Mouse (Mus musculus) hindbrain, embryonic 11.5 days (tissue): ENCODE measurements at regions not wholly inside any gene's neighbourhood (a gene's known extent, or its start where the extent isn't known, plus 50 kb on each side); places are given as distances from the start of the nearest gene placed in this dataset.

ENCODE experiments used
- ATAC-seq: fragments of 200-750 bp; cut with Nextera tagmentation; 2 replicates; pipeline ENCODE4 v1.8.0; 2017; ENCODE audit warnings: mild to moderate bottlenecking, moderate TSS enrichment, moderate library complexity; ENCODE audit not compliant: low FRiP score
- DNase-seq: peaks from one replicate; pipeline ENCODE4 v3.0.0-alpha.2; 2015; ENCODE audit warnings: low spot score
- H3K27ac ChIP-seq: fragments of 300-500 bp; sonication (generic); 2 replicates; pipeline ENCODE4 v1.5.1; 2014; ENCODE audit warnings: mild to moderate bottlenecking, low read depth, low read length
- H3K27me3 ChIP-seq: fragments of 300-500 bp; sonication (generic); 2 replicates; pipeline ENCODE4 v1.6.1; 2014; ENCODE audit warnings: mild to moderate bottlenecking, low read length, moderate library complexity, mixed read lengths; ENCODE audit not compliant: control insufficient read depth, insufficient read depth
- H3K36me3 ChIP-seq: fragments of 300-500 bp; sonication (generic); 2 replicates; pipeline ENCODE4 v1.6.1; 2014; ENCODE audit warnings: mild to moderate bottlenecking, low read length, moderate library complexity, mixed read lengths; ENCODE audit not compliant: control insufficient read depth, insufficient read depth
- H3K4me1 ChIP-seq: fragments of 300-500 bp; sonication (generic); replicated peaks from 2 replicates; pipeline ENCODE4 v1.6.1; 2014; ENCODE audit warnings: low read length, mixed read lengths; ENCODE audit not compliant: control insufficient read depth, insufficient read depth
- H3K4me2 ChIP-seq: fragments of 300-500 bp; sonication (generic); replicated peaks from 2 replicates; pipeline ENCODE4 v1.6.1; 2014; ENCODE audit warnings: mild to moderate bottlenecking, low read depth, low read length
- H3K4me3 ChIP-seq: fragments of 300-500 bp; sonication (generic); 2 replicates; pipeline ENCODE4 v1.5.1; 2014; ENCODE audit warnings: low read depth, low read length
- H3K9ac ChIP-seq: fragments of 300-500 bp; sonication (generic); 2 replicates; pipeline ENCODE4 v1.6.1; 2014; ENCODE audit warnings: low read depth, low read length
- H3K9me3 ChIP-seq: fragments of 300-500 bp; sonication (generic); 2 replicates; pipeline ENCODE4 v1.6.1; 2016; ENCODE audit warnings: low read length; ENCODE audit not compliant: control insufficient read depth
- WGBS: fragments of 180-500 bp; shearing (Covaris S2); extraction: QIAGEN DNeasy Blood & Tissue Kit; methylation state at CpG from one replicate; pipeline ENCODE4 v1.1.7; 2014; 5-methylcytosine and 5-hydroxymethylcytosine counted together

- Histone ChIP-seq H3K9me3 (no peaks in the 10 kb centered on the region), H3K4me1 (no peaks in the 10 kb centered on the region), H3K9ac (no peak overlapping the region), H3K27me3 (no peaks in the 10 kb centered on the region), H3K36me3 (no peaks in the 10 kb centered on the region), H3K4me3 (no peak overlapping the region), H3K27ac (no peak overlapping the region), H3K4me2 (no peak overlapping the region)
- DNase-seq (no peak), ATAC-seq (no peak)
- 73% methylated on average over 3 of the region's 3 CpGs for WGBS
Observed at GRCm38 (mm10) chr12:77749438-77750007, 444.5 kb upstream of the Gm6657 start.

GRCm38 (mm10) chr12:77752181-77752580, 441.9 kb upstream of the Gm6657 start:
- Histone ChIP-seq H3K36me3 (no peaks in the 10 kb centered on the region), H3K4me1 (no peaks in the 10 kb centered on the region), H3K27ac (no peak overlapping the region), H3K9ac (no peak overlapping the region), H3K4me2 (no peak overlapping the region), H3K4me3 (no peak overlapping the region), H3K9me3 (no peaks in the 10 kb centered on the region), H3K27me3 (no peaks in the 10 kb centered on the region)
- 88% methylated on average over 5 of the region's 5 CpGs for WGBS
- no peak for ATAC-seq
- DNase-seq: no peak

GRCm38 (mm10) chr12:77756021-77756420, 438.0 kb upstream of the Gm6657 start:
- ATAC-seq: no peak
- Histone ChIP-seq H3K4me3 (no peak overlapping the region), H3K27me3 (no peaks in the 10 kb centered on the region), H3K9me3 (no peaks in the 10 kb centered on the region), H3K4me1 (no peaks in the 10 kb centered on the region), H3K36me3 (no peaks in the 10 kb centered on the region), H3K27ac (no peak overlapping the region), H3K9ac (no peak overlapping the region), H3K4me2 (no peak overlapping the region)
- DNase-seq: no peak
- WGBS: 78% methylated on average over 7 of the region's 7 CpGs

GRCm38 (mm10) chr12:77760976-77761375, 433.1 kb upstream of the Gm6657 start:
- WGBS: 85% methylated on average over 3 of the region's 3 CpGs

GRCm38 (mm10) chr12:77776011-77776546, 418.0 kb upstream of the Gm6657 start:
- DNase-seq: no peak
- Histone ChIP-seq H3K9me3 (no peaks in the 10 kb centered on the region), H3K36me3 (no peaks in the 10 kb centered on the region), H3K4me1 (no peaks in the 10 kb centered on the region), H3K27me3 (no peaks in the 10 kb centered on the region), H3K4me3 (no peak overlapping the region), H3K27ac (no peak overlapping the region), H3K9ac (no peak overlapping the region), H3K4me2 (no peak overlapping the region)
- ATAC-seq: no peak
- WGBS: 82% methylated on average over 6 of the region's 6 CpGs

More at GRCm38 (mm10) chr12:77760976-77761375, 433.1 kb upstream of the Gm6657 start:
- H3K9ac ChIP-seq: no peak overlapping the region
- no peak overlapping the region for H3K4me2 ChIP-seq
- no peaks in the 10 kb centered on the region for H3K27me3 ChIP-seq
- no peak for ATAC-seq
- no peak for DNase-seq
- H3K4me1 ChIP-seq: no peaks in the 10 kb centered on the region
- H3K36me3 ChIP-seq: no peaks in the 10 kb centered on the region
- H3K27ac ChIP-seq: no peak overlapping the region
- no peaks in the 10 kb centered on the region for H3K9me3 ChIP-seq
- no peak overlapping the region for H3K4me3 ChIP-seq

- ATAC-seq: no peak
Observed at GRCm38 (mm10) chr12:77776755-77777154, 417.3 kb upstream of the Gm6657 start.

GRCm38 (mm10) chr12:77780885-77781698, 412.9 kb upstream of the Gm6657 start:
- Histone ChIP-seq H3K27ac (no peak overlapping the region), H3K9me3 (no peaks in the 10 kb centered on the region), H3K27me3 (no peaks in the 10 kb centered on the region), H3K9ac (no peak overlapping the region), H3K4me3 (peak overlapping the region; percentile 18; the same call in 1 of the 2 replicates), H3K4me2 (no peak overlapping the region), H3K4me1 (no peaks in the 10 kb centered on the region), H3K36me3 (no peaks in the 10 kb centered on the region)
- peak; percentile 78; the same call in 1 of the 2 replicates for ATAC-seq
- DNase-seq: peak; percentile 92
- 38% methylated on average over 20 of the region's 20 CpGs for WGBS

More at GRCm38 (mm10) chr12:77776755-77777154, 417.3 kb upstream of the Gm6657 start:
- WGBS: 90% methylated on average over 8 of the region's 8 CpGs
- H3K9ac ChIP-seq: no peak overlapping the region
- H3K27ac ChIP-seq: no peak overlapping the region
- no peak overlapping the region for H3K4me2 ChIP-seq
- H3K36me3 ChIP-seq: no peaks in the 10 kb centered on the region
- no peaks in the 10 kb centered on the region for H3K4me1 ChIP-seq
- H3K4me3 ChIP-seq: no peak overlapping the region
- H3K9me3 ChIP-seq: no peaks in the 10 kb centered on the region
- no peak for DNase-seq
- no peaks in the 10 kb centered on the region for H3K27me3 ChIP-seq

- no peak overlapping the region for H3K4me2 ChIP-seq
- no peaks in the 10 kb centered on the region for H3K4me1 ChIP-seq
- no peak for DNase-seq
- no peak overlapping the region for H3K4me3 ChIP-seq
- H3K9ac ChIP-seq: no peak overlapping the region
- H3K27me3 ChIP-seq: no peaks in the 10 kb centered on the region
- H3K9me3 ChIP-seq: no peaks in the 10 kb centered on the region
- H3K36me3 ChIP-seq: no peaks in the 10 kb centered on the region
- H3K27ac ChIP-seq: no peak overlapping the region
- no peak for ATAC-seq
- WGBS: 71% methylated on average over 9 of the region's 9 CpGs
Observed at GRCm38 (mm10) chr12:77783909-77784308, 410.1 kb upstream of the Gm6657 start.
